Mouse (Mus musculus): ENCODE measurements around the gene Ccdc106. TPM values are rescaled to one million over a fixed set of nuclear protein-coding genes. Genes with fewer than 3 reads are reported as not detected.
A peak's percentile ranks its signal among the peaks of the same experiment; 100 is the strongest.

Gene Ccdc106
- polyA plus RNA-seq, 1 experiment from 2014 or later, result 75.7 TPM

DNA sequence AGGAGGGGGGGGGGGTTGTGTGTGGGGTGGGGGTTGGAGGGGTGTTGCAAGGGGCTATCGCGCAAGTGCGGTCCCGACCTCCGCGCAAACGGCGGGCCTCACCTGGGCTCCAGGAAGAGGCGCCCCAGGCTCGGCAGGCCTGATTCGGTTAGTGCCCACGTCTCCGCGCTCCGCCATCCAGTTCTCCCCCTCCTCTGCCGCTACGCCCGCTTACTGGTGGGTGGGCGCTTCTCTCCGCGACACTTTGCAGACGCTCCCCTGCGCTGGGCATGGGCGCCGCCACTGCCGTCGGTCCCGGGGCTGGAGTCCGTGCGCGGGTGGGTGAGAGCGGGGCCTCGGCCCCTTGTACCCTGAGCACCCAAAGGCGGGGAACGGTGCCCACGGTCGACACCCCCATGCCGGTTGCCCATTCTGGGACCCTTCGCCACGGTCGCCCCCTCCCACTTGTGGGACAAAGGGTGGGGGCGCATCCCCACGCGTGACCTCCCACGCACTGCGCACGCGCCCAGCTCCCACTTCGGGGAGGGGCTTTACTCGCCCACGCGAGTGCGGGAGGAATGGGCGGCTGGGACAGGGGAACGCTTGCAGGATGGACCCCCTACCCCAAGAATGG, 36.4 kb downstream of the Ccdc106 start:
- Histone ChIP-seq H3K27me3 (replicated peaks) (peaks cover 24% of the 10 kb centered on the region), H3K4me2 (peak overlapping the region; percentile 75), H3K4me1 (peaks cover 87% of the 10 kb centered on the region), H3K9me3 (replicated peaks) (no peaks in the 10 kb centered on the region), H3K36me3 (no peaks in the 10 kb centered on the region), H3K27ac (replicated peaks) (peak overlapping the region; percentile 84), H3K9ac (replicated peaks) (peak overlapping the region; percentile 72), H3K4me3 (replicated peaks) (peak overlapping the region; percentile 63)
- WGBS, result 2% methylated on average over 52 of the region's 55 CpGs
- ATAC-seq (ENCODE audit: low FRiP score), result peak; percentile 23

DNA sequence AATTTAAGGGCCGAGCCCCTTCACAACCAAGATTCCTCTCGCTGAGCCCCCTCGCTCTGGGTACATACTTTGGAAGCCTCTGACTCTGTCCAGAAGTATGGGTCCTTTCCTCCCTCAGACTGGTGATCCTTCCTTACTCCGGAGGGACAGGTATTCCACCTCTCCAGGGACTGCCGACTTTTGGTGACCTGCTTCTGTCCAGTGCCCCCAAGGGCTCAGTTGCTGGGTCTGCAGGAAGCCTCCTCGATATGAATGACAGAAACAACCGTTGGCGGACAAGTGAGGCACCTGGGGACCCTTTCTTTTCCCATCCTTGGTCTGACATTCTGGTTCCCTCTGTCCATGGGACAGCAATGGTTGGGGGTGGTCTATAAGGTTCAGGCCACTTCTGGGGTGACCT, 37.0 kb downstream of the Ccdc106 start:
- Histone ChIP-seq H3K4me1 (peaks cover 81% of the 10 kb centered on the region), H3K9ac (replicated peaks) (peak overlapping the region; percentile 72), H3K27ac (replicated peaks) (peak overlapping the region; percentile 84), H3K4me3 (replicated peaks) (peak overlapping the region; percentile 63), H3K36me3 (no peaks in the 10 kb centered on the region), H3K4me2 (peak overlapping the region; percentile 75), H3K9me3 (replicated peaks) (no peaks in the 10 kb centered on the region), H3K27me3 (replicated peaks) (peaks cover 24% of the 10 kb centered on the region)
- 28% methylated on average over 8 of the region's 8 CpGs for WGBS
- no peak for ATAC-seq (ENCODE audit: low FRiP score)

DNA sequence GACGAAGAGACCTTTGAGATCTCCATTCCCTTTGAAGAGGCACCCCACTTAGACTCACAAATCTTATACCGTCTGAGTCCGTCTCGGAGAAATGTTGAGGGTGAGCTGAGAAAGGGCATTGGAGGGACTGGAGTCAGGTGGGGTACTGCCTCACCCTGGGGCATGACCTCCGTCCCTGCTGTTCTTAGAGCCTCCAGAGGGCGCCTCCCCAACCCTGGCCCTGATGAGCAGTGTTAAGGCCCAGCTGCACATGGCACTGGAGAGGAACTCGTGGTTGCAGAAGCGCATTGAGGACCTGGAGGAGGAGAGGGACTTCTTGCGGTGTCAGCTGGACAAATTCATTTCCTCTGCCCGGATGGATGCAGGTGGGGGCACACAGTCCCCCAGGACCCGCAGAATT, 37.5 kb downstream of the Ccdc106 start:
- peaks cover 77% of the 10 kb centered on the region for H3K4me1 ChIP-seq
- WGBS, result 26% methylated on average over 11 of the region's 11 CpGs
- H3K27ac ChIP-seq (replicated peaks), result peak overlapping the region; percentile 14; the same call in 1 of the 2 replicates

DNA sequence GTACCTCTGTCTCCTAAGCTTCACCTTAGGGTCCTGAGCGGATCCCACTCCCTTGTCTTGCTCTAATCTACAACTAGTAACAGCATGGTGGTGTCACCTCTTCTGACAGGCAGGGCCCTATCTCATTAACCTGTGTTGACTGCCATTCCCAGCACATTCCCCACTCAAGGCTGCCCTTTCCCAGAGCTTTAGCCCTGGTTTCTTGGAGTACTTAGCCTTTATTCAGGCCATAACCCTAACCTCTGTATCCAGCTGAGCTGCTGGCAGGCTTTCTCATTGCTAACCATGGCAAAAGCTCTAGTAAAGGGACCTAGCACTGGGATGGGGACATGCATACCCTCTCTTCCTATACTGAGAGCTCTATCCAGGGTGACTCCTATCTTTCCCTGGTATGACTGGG, 38.3 kb downstream of the Ccdc106 start:
- Histone ChIP-seq H3K9me3 (replicated peaks) (no peaks in the 10 kb centered on the region), H3K4me2 (no peak overlapping the region), H3K27ac (replicated peaks) (0 out of 2 replicates have a peak overlapping the region, but pooled peaks have one; percentile 99), H3K36me3 (no peaks in the 10 kb centered on the region), H3K4me1 (peaks cover 76% of the 10 kb centered on the region), H3K9ac (replicated peaks) (no peak overlapping the region), H3K4me3 (replicated peaks) (no peak overlapping the region), H3K27me3 (replicated peaks) (peaks cover 18% of the 10 kb centered on the region)
- 89% methylated on average over 1 of the region's 1 CpGs for WGBS
- no peak for ATAC-seq (ENCODE audit: low FRiP score)

More for the DNA sequence above, 37.5 kb downstream of the Ccdc106 start:
- no peaks in the 10 kb centered on the region for H3K36me3 ChIP-seq
- H3K4me2 ChIP-seq, result peak overlapping the region; percentile 75
- H3K4me3 ChIP-seq (replicated peaks), result peak overlapping the region; percentile 63
- peaks cover 23% of the 10 kb centered on the region for H3K27me3 ChIP-seq (replicated peaks)
- peak overlapping the region; percentile 72 for H3K9ac ChIP-seq (replicated peaks)
- no peak for ATAC-seq (ENCODE audit: low FRiP score)
- H3K9me3 ChIP-seq (replicated peaks), result no peaks in the 10 kb centered on the region

DNA sequence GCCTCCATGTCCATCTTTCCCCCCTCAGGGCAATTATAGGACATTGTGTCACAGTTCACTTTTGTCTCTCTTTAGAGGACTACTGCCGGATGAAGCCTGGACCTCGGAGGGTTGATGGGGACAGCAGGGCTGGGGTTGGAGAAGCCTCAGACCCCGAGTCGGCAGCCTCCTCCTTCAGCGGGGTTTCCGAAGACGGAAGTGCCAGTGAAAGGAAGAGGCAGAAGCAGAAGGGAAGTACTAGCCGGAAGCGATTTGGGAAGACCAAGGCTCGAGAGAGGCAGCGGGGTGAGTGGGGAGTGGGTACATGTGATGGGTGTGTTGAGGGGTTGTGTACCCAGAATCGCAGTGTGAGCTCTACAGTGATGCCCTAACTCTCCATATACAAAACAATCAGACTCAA, 39.1 kb downstream of the Ccdc106 start:
- 94% methylated on average over 12 of the region's 12 CpGs for WGBS
- ATAC-seq (ENCODE audit: low FRiP score), result no peak
- Histone ChIP-seq H3K4me1 (peaks cover 76% of the 10 kb centered on the region), H3K9me3 (replicated peaks) (no peaks in the 10 kb centered on the region), H3K36me3 (no peaks in the 10 kb centered on the region), H3K27ac (replicated peaks) (peak overlapping the region; percentile 99), H3K4me3 (replicated peaks) (no peak overlapping the region), H3K4me2 (peak overlapping the region; percentile 78), H3K9ac (replicated peaks) (peak overlapping the region; percentile 8; the same call in 1 of the 2 replicates), H3K27me3 (replicated peaks) (peaks cover 15% of the 10 kb centered on the region)

DNA sequence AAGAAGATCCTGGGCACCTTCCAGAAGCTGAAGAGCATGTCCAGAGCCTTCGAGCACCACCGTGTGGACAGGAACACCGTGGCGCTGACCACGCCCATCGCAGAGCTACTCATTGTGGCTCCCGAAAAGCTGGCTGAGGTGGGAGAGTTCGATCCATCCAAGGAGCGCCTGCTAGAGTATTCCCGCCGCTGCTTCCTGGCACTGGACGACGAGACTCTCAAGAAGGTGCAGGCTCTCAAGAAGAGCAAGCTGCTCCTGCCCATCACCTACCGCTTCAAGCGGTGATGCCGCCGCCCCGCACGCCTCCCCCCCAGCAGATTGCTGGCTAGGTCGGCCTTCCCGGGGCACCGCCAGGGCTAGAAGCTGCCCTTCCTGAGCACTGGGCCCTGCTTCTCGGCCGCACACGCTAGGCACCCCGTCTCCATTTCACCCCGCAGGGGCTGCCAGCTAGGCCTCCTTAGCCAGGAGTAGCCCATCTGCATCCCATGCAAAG, 39.9 kb downstream of the Ccdc106 start:
- H3K27ac ChIP-seq (replicated peaks), result peak overlapping the region; percentile 99
- H3K9me3 ChIP-seq (replicated peaks), result no peaks in the 10 kb centered on the region
- H3K36me3 ChIP-seq, result no peaks in the 10 kb centered on the region
- H3K4me2 ChIP-seq, result peak overlapping the region; percentile 78
- H3K4me1 ChIP-seq, result peaks cover 73% of the 10 kb centered on the region
- H3K27me3 ChIP-seq (replicated peaks), result peaks cover 6% of the 10 kb centered on the region
- peak; percentile 0; the same call in 1 of the 2 replicates for ATAC-seq (ENCODE audit: low FRiP score)
- H3K4me3 ChIP-seq (replicated peaks), result peak overlapping the region; percentile 66
- 1% methylated on average over 27 of the region's 27 CpGs for whole genome bisulfite sequencing
- H3K9ac ChIP-seq (replicated peaks), result peak overlapping the region; percentile 85

DNA sequence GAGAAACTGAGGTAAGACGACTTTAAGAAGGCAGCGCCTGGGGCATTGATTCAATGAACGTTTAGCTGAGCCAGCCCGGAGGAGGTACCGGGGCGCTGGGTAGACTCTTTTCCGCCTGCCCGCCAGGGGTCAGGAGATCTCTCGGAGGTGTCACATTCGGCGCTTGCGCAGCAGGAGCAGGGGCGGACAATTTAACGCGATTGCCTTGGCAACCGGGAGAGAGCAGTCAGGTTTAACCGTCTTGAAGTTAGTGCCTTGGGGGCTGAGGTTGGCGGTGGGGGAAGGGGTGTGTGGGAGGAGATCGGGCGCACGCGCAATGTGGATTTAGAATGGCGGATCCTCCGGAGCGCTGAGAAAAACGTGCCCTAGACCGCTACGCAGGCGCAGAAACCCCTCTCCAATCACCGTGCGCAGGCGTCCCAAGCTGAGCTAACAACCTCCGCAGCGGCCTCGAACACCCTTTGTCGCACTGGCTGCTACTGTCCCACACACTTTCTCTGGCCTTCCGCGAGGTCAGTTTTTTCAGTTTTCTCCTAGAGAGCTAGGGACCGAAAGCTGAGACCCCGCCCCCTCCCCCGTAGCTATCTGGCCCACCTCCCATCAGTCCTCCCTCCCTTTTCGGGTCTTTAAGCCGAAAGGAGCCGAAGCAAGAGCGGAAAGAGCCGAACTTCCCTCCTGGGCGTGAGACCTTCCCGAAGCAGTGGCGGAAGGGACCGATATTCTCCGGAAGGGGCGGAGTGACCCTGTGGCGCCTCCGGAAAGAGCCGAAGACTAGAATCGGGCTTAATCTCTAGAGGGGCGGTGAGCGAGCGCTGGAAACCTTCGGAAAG, 40.8 kb downstream of the Ccdc106 start:
- no peaks in the 10 kb centered on the region for H3K27me3 ChIP-seq (replicated peaks)
- H3K9ac ChIP-seq (replicated peaks), result peak overlapping the region; percentile 85
- H3K9me3 ChIP-seq (replicated peaks), result no peaks in the 10 kb centered on the region
- peak overlapping the region; percentile 78 for H3K4me2 ChIP-seq
- peak; percentile 89 for ATAC-seq (ENCODE audit: low FRiP score)
- H3K36me3 ChIP-seq, result no peaks in the 10 kb centered on the region
- peaks cover 73% of the 10 kb centered on the region for H3K4me1 ChIP-seq
- H3K27ac ChIP-seq (replicated peaks), result peak overlapping the region; percentile 99
- WGBS, result under 1% methylated on average over 60 of the region's 60 CpGs
- H3K4me3 ChIP-seq (replicated peaks), result peak overlapping the region; percentile 66

DNA sequence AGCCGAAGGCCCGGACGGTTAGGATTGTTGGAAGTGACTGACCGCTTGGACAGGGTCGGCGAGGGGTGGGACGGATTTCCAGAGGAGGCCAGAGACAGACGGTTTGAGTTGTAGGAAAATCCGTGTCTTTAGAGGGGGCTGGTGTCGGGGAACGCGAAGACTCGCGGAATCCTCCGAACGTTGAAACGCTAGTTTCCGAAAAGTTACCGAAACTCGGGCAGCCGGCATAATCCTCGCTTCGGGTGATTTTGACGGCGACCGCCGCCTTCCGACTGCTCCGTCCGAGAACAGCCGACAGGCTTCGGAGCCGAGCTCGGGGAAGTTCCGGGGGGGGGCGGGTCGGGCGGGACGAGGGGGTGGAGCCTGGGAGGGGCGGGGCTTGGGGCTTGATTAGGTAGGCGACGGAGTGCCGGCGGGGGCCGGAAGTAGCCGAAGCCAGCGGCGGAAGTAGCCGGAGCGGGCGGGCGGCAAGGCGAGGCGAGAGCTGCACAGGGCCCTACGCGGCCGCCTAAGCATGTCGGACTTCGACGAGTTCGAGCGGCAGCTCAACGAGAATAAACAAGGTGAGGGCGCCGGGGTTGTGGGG, 41.5 kb downstream of the Ccdc106 start, which contains the start of gene U2af2:
Gene U2af2, plus strand, starts transcription at position 370 of the 586 bp plus-strand sequence.
- H3K4me1 ChIP-seq, result peaks cover 73% of the 10 kb centered on the region
- no peaks in the 10 kb centered on the region for H3K9me3 ChIP-seq (replicated peaks)
- WGBS, result under 1% methylated on average over 55 of the region's 65 CpGs

DNA sequence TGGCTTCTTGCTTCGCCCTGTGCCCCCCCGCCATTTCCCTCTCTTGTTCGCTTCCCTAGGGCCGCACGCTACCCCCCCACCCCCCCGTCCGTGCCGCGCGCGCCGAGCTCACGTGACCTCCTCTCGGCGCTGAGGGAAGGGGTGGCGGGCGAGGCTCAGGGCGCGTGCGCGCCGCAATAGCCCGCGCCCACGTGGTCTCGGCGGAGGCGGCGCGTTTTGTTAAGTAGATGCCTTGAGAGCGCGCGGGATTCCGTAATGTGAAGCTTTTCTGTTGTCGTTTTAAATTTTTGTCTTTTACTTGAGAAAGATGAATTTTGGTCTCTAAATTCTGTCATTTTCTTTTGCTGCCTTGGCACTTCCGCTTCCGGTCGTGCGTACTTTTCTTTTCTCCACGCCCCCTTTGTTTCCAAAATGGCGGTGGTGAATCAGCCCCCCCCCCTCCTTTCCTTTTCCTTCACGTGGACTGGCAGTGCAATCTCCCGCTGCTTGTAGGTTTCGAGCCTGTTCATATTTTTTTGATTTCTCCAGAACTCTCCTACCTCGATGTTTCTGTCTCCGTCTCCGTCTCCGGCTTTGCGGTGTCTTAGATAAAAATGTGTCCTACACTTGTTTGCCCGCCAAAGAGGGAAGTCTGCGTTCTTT, 42.1 kb downstream of the Ccdc106 start:
- peak overlapping the region; percentile 66 for H3K4me3 ChIP-seq (replicated peaks)
- H3K36me3 ChIP-seq, result peaks cover 13% of the 10 kb centered on the region
- H3K9me3 ChIP-seq (replicated peaks), result no peaks in the 10 kb centered on the region
- H3K27ac ChIP-seq (replicated peaks), result peak overlapping the region; percentile 99
- H3K27me3 ChIP-seq (replicated peaks), result no peaks in the 10 kb centered on the region
- ATAC-seq (ENCODE audit: low FRiP score), result peak; percentile 46
- peak overlapping the region; percentile 78 for H3K4me2 ChIP-seq
- peaks cover 67% of the 10 kb centered on the region for H3K4me1 ChIP-seq
- WGBS, result 0% methylated on average over 48 of the region's 51 CpGs
- H3K9ac ChIP-seq (replicated peaks), result peak overlapping the region; percentile 85

More for the DNA sequence above, 41.5 kb downstream of the Ccdc106 start, which contains the start of gene U2af2:
- peak within 1 kb of the TSS; percentile 78 for H3K4me2 ChIP-seq
- H3K4me3 ChIP-seq (replicated peaks), result peak within 1 kb of the TSS; percentile 66
- peak within 1 kb of the TSS; percentile 85 for H3K9ac ChIP-seq (replicated peaks)
- H3K36me3 ChIP-seq, result peaks cover 7% of the 10 kb centered on the region; the same call in 1 of the 2 replicates
- H3K27ac ChIP-seq (replicated peaks), result peak within 1 kb of the TSS; percentile 99
- H3K27me3 ChIP-seq (replicated peaks), result no peaks in the 10 kb centered on the region
- peak; percentile 83 for ATAC-seq (ENCODE audit: low FRiP score)

DNA sequence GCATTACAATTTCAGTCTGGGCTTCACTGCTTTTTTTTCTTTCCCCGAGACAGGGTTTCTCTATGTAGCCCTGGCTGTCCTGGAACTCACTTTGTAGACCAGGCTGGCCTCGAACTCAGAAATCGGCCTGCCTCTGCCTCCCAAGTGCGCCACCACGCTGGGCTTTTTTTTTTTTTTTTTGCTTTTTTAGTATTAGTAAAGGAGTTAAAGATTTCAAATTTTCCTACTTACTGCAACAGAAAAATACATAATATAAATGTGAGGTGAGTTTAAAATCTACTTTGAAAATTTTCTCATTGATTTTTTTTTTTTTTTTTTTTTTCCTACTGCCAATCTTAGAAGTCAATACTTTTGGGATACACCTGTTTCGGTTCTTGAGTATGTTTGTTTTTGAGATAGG, 44.5 kb downstream of the Ccdc106 start:
- H3K4me2 ChIP-seq, result no peak overlapping the region
- 95% methylated on average over 6 of the region's 6 CpGs for WGBS

DNA sequence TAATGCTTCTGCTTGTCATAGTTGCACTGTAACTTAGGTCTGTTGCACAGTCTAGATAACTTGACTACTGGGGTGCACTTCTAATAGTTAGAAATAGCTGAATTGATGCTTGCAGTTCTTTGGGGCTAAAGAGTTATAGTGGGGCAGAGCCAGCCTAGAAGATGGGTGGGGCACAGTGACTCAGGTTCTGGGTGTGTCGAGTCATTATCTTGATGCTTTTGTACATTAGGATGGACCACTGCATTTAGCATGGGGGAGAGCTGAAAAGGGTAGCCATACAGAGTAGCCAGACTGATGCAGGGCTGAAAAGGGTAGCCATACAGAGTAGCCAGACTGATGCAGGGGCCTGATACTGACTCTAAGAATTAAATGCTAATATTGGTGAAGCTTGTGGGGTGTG, 53.2 kb downstream of the Ccdc106 start:
- no peak overlapping the region for H3K27ac ChIP-seq (replicated peaks)
- WGBS, result 69% methylated on average over 1 of the region's 1 CpGs
- H3K4me3 ChIP-seq (replicated peaks), result no peak overlapping the region
- no peaks in the 10 kb centered on the region for H3K4me1 ChIP-seq
- ATAC-seq (ENCODE audit: low FRiP score), result no peak
- H3K9ac ChIP-seq (replicated peaks), result no peak overlapping the region
- no peaks in the 10 kb centered on the region for H3K27me3 ChIP-seq (replicated peaks)
- H3K36me3 ChIP-seq, result peaks cover 93% of the 10 kb centered on the region
- H3K4me2 ChIP-seq, result no peak overlapping the region
- no peaks in the 10 kb centered on the region for H3K9me3 ChIP-seq (replicated peaks)

More for the DNA sequence above, 44.5 kb downstream of the Ccdc106 start:
- no peak overlapping the region for H3K27ac ChIP-seq (replicated peaks)
- no peaks in the 10 kb centered on the region for H3K27me3 ChIP-seq (replicated peaks)
- peaks cover 37% of the 10 kb centered on the region for H3K36me3 ChIP-seq
- H3K9me3 ChIP-seq (replicated peaks), result no peaks in the 10 kb centered on the region
- peaks cover 43% of the 10 kb centered on the region for H3K4me1 ChIP-seq
- 0 out of 2 replicates have a peak overlapping the region, but pooled peaks have one; percentile 66 for H3K4me3 ChIP-seq (replicated peaks)
- no peak for ATAC-seq (ENCODE audit: low FRiP score)
- H3K9ac ChIP-seq (replicated peaks), result no peak overlapping the region
